23 mouse cellular contexts compared by ENCODE assay signal in genomic region chr11:28961381-28961780, GRCm38 (mm10).
DNase-seq lines count a peak whose midpoint lies in the region; ATAC-seq lines count a peak whose summit lies in the region.
"Had no signal": no experiment of that assay in that cellular context is flagged by ENCODE, and none has a peak within 500 bp of the region (broad histone marks: within the 10 kb centered on the region; RNA-seq: fewer than 3 reads in every experiment).

No protein-coding gene starts in this region.

- H3K9ac ChIP-seq in kidney, embryonic 16.5 days (replicated peaks; ENCODE audit: low read length): no peak overlapping the region
- H3K9ac ChIP-seq: embryonic facial prominence, embryonic 13.5 days; embryonic facial prominence, embryonic 15.5 days; forebrain, embryonic 12.5 days had no signal

- no peaks in the 10 kb centered on the region for H3K36me3 ChIP-seq in kidney, embryonic 16.5 days (ENCODE audit: insufficient read depth, low read length)
- H3K36me3 ChIP-seq: embryonic facial prominence, embryonic 13.5 days; embryonic facial prominence, embryonic 15.5 days; forebrain, embryonic 10.5 days; forebrain, embryonic 12.5 days had no signal

- H3K27me3 ChIP-seq in kidney, embryonic 16.5 days (ENCODE audit: insufficient read depth, low read length): no peaks in the 10 kb centered on the region
- H3K27me3 ChIP-seq: embryonic facial prominence, embryonic 13.5 days; embryonic facial prominence, embryonic 15.5 days; forebrain, embryonic 12.5 days; Patski had no signal

- no peak for ATAC-seq in kidney, embryonic 16.5 days (ENCODE audit: low FRiP score, low TSS enrichment)
- ATAC-seq: activated CD4-positive, CD25-positive, alpha-beta regulatory T cell, adult 4 months; forebrain, embryonic 14.5 days; forebrain, embryonic 16.5 days; Patski had no signal

- no peaks in the 10 kb centered on the region for H3K4me1 ChIP-seq in kidney, embryonic 16.5 days (ENCODE audit: insufficient read depth, low read length)
- H3K4me1 ChIP-seq: embryonic facial prominence, embryonic 13.5 days; embryonic facial prominence, embryonic 15.5 days; forebrain, embryonic 10.5 days; forebrain, embryonic 12.5 days had no signal

- H3K4me3 ChIP-seq in kidney, embryonic 16.5 days (ENCODE audit: low read length): no peak overlapping the region
- H3K4me3 ChIP-seq: embryonic facial prominence, embryonic 13.5 days; embryonic facial prominence, embryonic 15.5 days; erythroblast, embryonic 14.5 days; forebrain, embryonic 10.5 days; forebrain, embryonic 12.5 days had no signal

- WGBS in kidney, embryonic 16.5 days: 68% methylated on average over 1 of the region's 1 CpGs

- no peak overlapping the region for H3K27ac ChIP-seq in kidney, embryonic 16.5 days (ENCODE audit: low read length)
- H3K27ac ChIP-seq: embryonic facial prominence, embryonic 13.5 days; embryonic facial prominence, embryonic 15.5 days; forebrain, embryonic 10.5 days; forebrain, embryonic 12.5 days had no signal

- no peak overlapping the region for H3K4me2 ChIP-seq in kidney, embryonic 16.5 days (replicated peaks; ENCODE audit: low read depth, low read length)
- H3K4me2 ChIP-seq: embryonic facial prominence, embryonic 13.5 days; embryonic facial prominence, embryonic 15.5 days; forebrain, embryonic 12.5 days had no signal

- H3K9me3 ChIP-seq in kidney, embryonic 16.5 days (ENCODE audit: low read length): 0 out of 2 replicates have a peak, but pooled peaks cover 2% of the 10 kb centered on the region
- H3K9me3 ChIP-seq: embryonic facial prominence, embryonic 13.5 days; embryonic facial prominence, embryonic 15.5 days; forebrain, embryonic 12.5 days had no signal

- DNase-seq in kidney, adult 9 months: peak; percentile 51
- DNase-seq in retina, embryonic 14.5 days (ENCODE audit: low spot score): peak; percentile 29
- DNase-seq in cerebellum, adult 11-12 months: no peak
- DNase-seq in left cerebral cortex, adult 8-10 months (ENCODE audit: low spot score in 2 of 2): no peak
- DNase-seq: adrenal gland, adult 8-10 months; adrenal gland, postnatal 14 days; adrenal gland, postnatal 36 days; cerebellum, adult 18-20 months; cerebellum, adult 8-10 months; cerebellum, adult 9-11 months; cerebellum, postnatal 14 days; cerebellum, postnatal 36 days; embryo, embryonic 11 days had no signal

Comparison
In these comparisons a context has a peak if more than half of its experiments do, and no peak if none do; other contexts are left out.
1. DNase-seq: peak in kidney, adult 9 months (single experiment) and retina, embryonic 14.5 days (single experiment); none in cerebellum, adult 11-12 months (single experiment) and left cerebral cortex, adult 8-10 months (0 of 2).